Comparison of ENCODE assay signal across 12 mouse cellular contexts in the genomic region with DNA sequence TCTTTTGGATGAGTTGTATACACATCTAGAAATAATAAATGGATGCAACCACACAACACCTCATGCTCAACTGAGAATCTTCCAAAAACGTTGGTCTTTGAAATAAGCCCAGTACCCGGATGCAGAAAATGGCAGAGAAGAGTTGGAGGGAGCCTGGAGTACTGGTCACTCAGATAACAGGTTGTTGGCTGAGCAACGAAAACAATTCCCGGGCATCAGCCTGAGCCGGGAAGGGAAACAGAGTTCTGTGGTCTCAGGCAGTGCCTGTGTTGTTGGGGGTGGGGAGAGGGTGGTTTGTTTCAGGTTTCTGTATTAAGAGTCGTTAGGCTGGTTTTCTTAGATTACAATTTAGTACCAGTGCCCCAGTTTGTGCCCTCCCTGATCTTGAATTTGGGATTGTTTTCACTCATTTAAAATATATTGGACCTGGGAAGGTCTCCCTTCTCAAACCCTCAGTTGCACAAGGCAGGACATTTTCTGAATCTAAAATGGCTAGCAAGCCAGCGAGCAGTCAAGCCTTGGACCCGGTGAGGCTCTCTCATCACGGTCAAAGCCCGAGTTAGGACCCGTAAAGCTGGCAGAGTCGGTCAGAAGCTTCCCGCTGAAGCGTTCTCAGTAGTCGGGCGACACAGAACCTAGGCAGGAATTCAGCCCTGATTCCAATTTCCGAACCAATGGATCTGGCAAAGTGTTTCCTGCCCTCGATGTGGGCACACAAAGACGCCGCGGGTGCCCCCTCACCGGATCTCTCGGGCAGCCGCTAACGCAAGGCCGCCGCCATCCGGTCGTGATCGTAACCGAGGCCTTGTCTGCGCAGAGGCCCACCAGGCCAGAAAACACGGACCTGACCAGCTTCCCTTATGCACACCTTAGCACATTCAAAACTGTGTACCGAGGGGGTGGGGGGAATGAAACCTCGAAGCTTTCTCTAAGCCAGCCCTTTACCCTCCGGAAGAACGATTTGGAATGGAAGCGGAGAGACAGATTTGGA. TPM values are rescaled to one million over a fixed set of nuclear protein-coding genes. Genes with fewer than 3 reads are reported as not detected.
DNase-seq lines count a peak whose midpoint lies in the region; ATAC-seq and TF ChIP-seq lines count a peak whose summit lies in the region.
"Had no signal": no experiment of that assay in that cellular context is flagged by ENCODE, and none has a peak within 500 bp of the region (broad histone marks: within the 10 kb centered on the region; RNA-seq: fewer than 3 reads in every experiment).

No protein-coding gene starts in this region.

- no peaks in the 10 kb centered on the region for H3K27me3 ChIP-seq in C2C12 (ENCODE audit: control insufficient read depth, insufficient read depth, insufficient read length)
- H3K27me3 ChIP-seq in limb, embryonic 14.5 days (ENCODE audit: control insufficient read depth, insufficient read depth, low read length): no peaks in the 10 kb centered on the region

- peaks cover 16% of the 10 kb centered on the region for H3K4me1 ChIP-seq in limb, embryonic 14.5 days (ENCODE audit: control insufficient read depth, insufficient read depth, low read length)

- no peak for TF ChIP-seq POLR2A in limb, embryonic 14.5 days (IDR thresholded peaks at IDR 0.05; ENCODE audit: borderline replicate concordance, extremely low read depth, insufficient read depth, insufficient read length)

- peaks cover 4% of the 10 kb centered on the region for H3K36me3 ChIP-seq in C2C12 (ENCODE audit: control insufficient read depth, insufficient read depth)
- peaks cover 69% of the 10 kb centered on the region for H3K36me3 ChIP-seq in limb, embryonic 14.5 days (ENCODE audit: control insufficient read depth, insufficient read depth, low read length)

- 1% methylated on average over 38 of the region's 38 CpGs for WGBS in limb, embryonic 14.5 days

- peaks cover 100% of the 10 kb centered on the region for H3K79me2 ChIP-seq in C2C12 (ENCODE audit: control insufficient read depth, insufficient read depth)

- H3K4me2 ChIP-seq in limb, embryonic 14.5 days (replicated peaks; ENCODE audit: low read depth, low read length, severe bottlenecking): peak overlapping the region; percentile 96

- peak; percentile 61 for DNase-seq in gastrocnemius, postnatal 10 days
- DNase-seq in gastrocnemius, adult 18-20 months (ENCODE audit: low spot score): no peak
- peak; percentile 82 for DNase-seq in kidney, adult 18-20 months
- DNase-seq in limb, embryonic 14.5 days (ENCODE audit: low spot score): no peak
- DNase-seq in frontal cortex, postnatal 10 days (ENCODE audit: low spot score in 2 of 2): no peak
- DNase-seq in lung, postnatal 14 days: no peak
- DNase-seq in urinary bladder, postnatal 36 days (ENCODE audit: low spot score in 2 of 2): no peak
- DNase-seq: cerebellum, postnatal 25 days; heart, postnatal 36 days had no signal

- H3K4me3 ChIP-seq in C2C12 (ENCODE audit: insufficient read depth, poor library complexity, severe bottlenecking): peak overlapping the region; percentile 36
- H3K4me3 ChIP-seq in limb, embryonic 14.5 days (replicated peaks; ENCODE audit: low read length): peak overlapping the region; percentile 90

- H3K79me3 ChIP-seq in C2C12 (ENCODE audit: low read depth): peaks cover 85% of the 10 kb centered on the region

- ATAC-seq in limb, embryonic 14.5 days (ENCODE audit: low FRiP score, low read depth): no peak

- H3ac ChIP-seq in C2C12 (ENCODE audit: control insufficient read depth, insufficient read length, low read depth): peak overlapping the region; percentile 77

- peak overlapping the region; percentile 100 for H3K9ac ChIP-seq in limb, embryonic 14.5 days (ENCODE audit: low read depth, low read length, severe bottlenecking)

- TF ChIP-seq CTCF in C2C12 (IDR thresholded peaks at IDR 0.05; ENCODE audit: control insufficient read depth, insufficient read depth, insufficient read length): no peak

- no peaks in the 10 kb centered on the region for H3K9me3 ChIP-seq in limb, embryonic 14.5 days (ENCODE audit: control insufficient read depth, low read length)

- peak overlapping the region; percentile 99 for H3K27ac ChIP-seq in limb, embryonic 14.5 days (replicated peaks; ENCODE audit: low read depth, low read length)

TF ChIP-seq in C2C12, 6 proteins besides CTCF, POLR2A, EP300 and RAD21:
- TF ChIP-seq MYOG (IDR thresholded peaks at IDR 0.05; ENCODE audit: control insufficient read depth, extremely low read depth, insufficient read length): no peak
- no peak for TF ChIP-seq USF1 (IDR thresholded peaks at IDR 0.05; ENCODE audit: low read depth)
- no peak for TF ChIP-seq FOSL1 (IDR thresholded peaks at IDR 0.05; ENCODE audit: insufficient read depth, low read length, poor library complexity, severe bottlenecking)
- TF ChIP-seq MYOD1 (IDR thresholded peaks at IDR 0.05; ENCODE audit: control insufficient read depth, insufficient read length, low read depth): no peak
- no peak for TF ChIP-seq CEBPB (IDR thresholded peaks at IDR 0.05; ENCODE audit: low read depth)
- no peak for TF ChIP-seq MAX (IDR thresholded peaks at IDR 0.05)

RNA-seq across cellular contexts. Expression of a gene that starts 2.1 kb away (rescaled TPM):
- total RNA-seq in gastrocnemius, postnatal 10 days (2021): 10 to 100 TPM in 1 of 2 experiments, 1 to 10 TPM in 1; 7.8 to 11.2 TPM
- 1 to 10 TPM; 7.2 to 7.4 TPM for total RNA-seq in gastrocnemius, adult 18-20 months (2021)
- 19.3 TPM for polyA plus RNA-seq in C2C12 (2012; fragmentation: generic; extraction: Trizol)
- 107 and 134 TPM in 2 replicates for polyA plus RNA-seq in limb, embryonic 14.5 days (2012; rRNA removed)
- polyA plus RNA-seq in limb, embryonic 14.5 days (2014; fragmentation: Nextera tagmentation; extraction: Ambion mirVana): 39.0 and 45.2 TPM in 2 replicates
- total RNA-seq: heart, postnatal 36 days; layer of hippocampus, postnatal 25 days had no signal

RNA-seq across cellular contexts. Expression of a gene that starts 7.1 kb away (rescaled TPM):
- total RNA-seq in gastrocnemius, postnatal 10 days (2021): 1 to 10 TPM; 9.4 to 9.7 TPM
- 1 to 10 TPM; 4.7 to 5.0 TPM for total RNA-seq in gastrocnemius, adult 18-20 months (2021)
- 7.5 TPM for polyA plus RNA-seq in C2C12 (2012; fragmentation: generic; extraction: Trizol)
- 15.8 and 17.0 TPM in 2 replicates for polyA plus RNA-seq in limb, embryonic 14.5 days (2012; rRNA removed)
- 8.9 and 10.1 TPM in 2 replicates for polyA plus RNA-seq in limb, embryonic 14.5 days (2014; fragmentation: Nextera tagmentation; extraction: Ambion mirVana)
- total RNA-seq: layer of hippocampus, postnatal 25 days had no signal

RNA-seq across cellular contexts. Expression of a gene that starts 11.9 kb away (rescaled TPM):
- 10 to 100 TPM; 30.2 to 30.8 TPM for total RNA-seq in gastrocnemius, postnatal 10 days (2021)
- total RNA-seq in gastrocnemius, adult 18-20 months (2021): 10 to 100 TPM; 13.7 to 15.0 TPM
- polyA plus RNA-seq in C2C12 (2012; fragmentation: generic; extraction: Trizol): 19.8 TPM
- 111 and 136 TPM in 2 replicates for polyA plus RNA-seq in limb, embryonic 14.5 days (2012; rRNA removed)
- polyA plus RNA-seq in limb, embryonic 14.5 days (2014; fragmentation: Nextera tagmentation; extraction: Ambion mirVana): 117 and 149 TPM in 2 replicates
- total RNA-seq: heart, postnatal 36 days; layer of hippocampus, postnatal 25 days had no signal
- polyA plus RNA-seq: stomach, embryonic 14.5 days had no signal

RNA-seq across cellular contexts. Expression of a gene that starts 15.6 kb away (rescaled TPM):
- total RNA-seq in gastrocnemius, postnatal 10 days (2021): not detected
- under 1 TPM in 1 of 2 experiments, not detected in 1; 0.39 TPM for total RNA-seq in gastrocnemius, adult 18-20 months (2021)
- polyA plus RNA-seq in C2C12 (2012; fragmentation: generic; extraction: Trizol): 0.75 TPM
- 3.2 and 4.6 TPM in 2 replicates for polyA plus RNA-seq in limb, embryonic 14.5 days (2012; rRNA removed)
- 1.1 TPM in 1 of 2 replicates, not detected in the other for polyA plus RNA-seq in limb, embryonic 14.5 days (2014; fragmentation: Nextera tagmentation; extraction: Ambion mirVana)
- total RNA-seq: heart, postnatal 36 days; layer of hippocampus, postnatal 25 days had no signal
- polyA plus RNA-seq: stomach, embryonic 14.5 days had no signal

RNA-seq across cellular contexts. Expression of a gene that starts 15.6 kb away (rescaled TPM):
- 1 to 10 TPM; 2.0 to 5.0 TPM for total RNA-seq in gastrocnemius, postnatal 10 days (2021)
- 1 to 10 TPM; 1.6 to 3.0 TPM for total RNA-seq in gastrocnemius, adult 18-20 months (2021)
- 0.67 TPM for polyA plus RNA-seq in C2C12 (2012; fragmentation: generic; extraction: Trizol)
- polyA plus RNA-seq in limb, embryonic 14.5 days (2012; rRNA removed): 12.0 and 15.9 TPM in 2 replicates
- 2.7 and 3.4 TPM in 2 replicates for polyA plus RNA-seq in limb, embryonic 14.5 days (2014; fragmentation: Nextera tagmentation; extraction: Ambion mirVana)
- total RNA-seq: layer of hippocampus, postnatal 25 days had no signal

Comparison
In these comparisons a context has a peak if more than half of its experiments do, and no peak if none do; other contexts are left out.
1. DNase-seq: peak in gastrocnemius, postnatal 10 days (single experiment) and kidney, adult 18-20 months (single experiment); none in gastrocnemius, adult 18-20 months (single experiment), limb, embryonic 14.5 days (single experiment), frontal cortex, postnatal 10 days (0 of 2), lung, postnatal 14 days (single experiment) and urinary bladder, postnatal 36 days (0 of 2).